20 mouse cellular contexts compared by ENCODE assay signal in the genomic region with DNA sequence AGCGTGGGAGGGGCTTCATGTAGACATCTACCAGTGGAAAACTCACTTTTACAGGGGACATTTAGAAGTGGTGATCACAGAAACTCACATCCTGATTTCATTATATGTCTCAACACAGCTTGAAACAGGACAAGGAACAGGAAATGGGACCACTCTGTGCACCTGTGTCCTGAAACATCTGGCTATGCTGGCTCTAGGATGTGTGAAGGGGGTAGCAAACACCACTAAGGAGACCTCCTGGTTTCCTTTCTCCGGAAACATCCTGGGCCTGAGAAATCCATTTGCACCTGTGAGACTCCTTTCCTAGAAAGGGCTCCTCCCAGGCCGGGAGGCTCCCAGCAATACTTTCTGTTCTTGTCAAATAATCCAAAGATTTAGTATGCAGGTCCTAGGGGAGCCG.
"Had no signal": no experiment of that assay in that cellular context is flagged by ENCODE, and none has a peak within 500 bp of the region (broad histone marks: within the 10 kb centered on the region; RNA-seq: fewer than 3 reads in every experiment).

No protein-coding gene starts in this region.

- H3K4me1 ChIP-seq: intestine, embryonic 15.5 days; liver, embryonic 12.5 days had no signal

- H3K27ac ChIP-seq: heart, adult 2 months; heart, embryonic 13.5 days; heart, embryonic 15.5 days; hindbrain, embryonic 12.5 days; hindbrain, embryonic 14.5 days; intestine, embryonic 15.5 days; layer of hippocampus, adult 2 months; left cerebral cortex, adult 2 months; limb, embryonic 15.5 days; liver, embryonic 12.5 days; liver, embryonic 14.5 days had no signal

- DNase-seq: kidney, adult 18-20 months; kidney, adult 8-10 months; kidney, postnatal 10 days; kidney, postnatal 25 days; kidney, postnatal 4 days had no signal

- H3K4me3 ChIP-seq: heart, adult 2 months; heart, embryonic 13.5 days; heart, embryonic 15.5 days; hindbrain, embryonic 12.5 days; intestine, embryonic 15.5 days; layer of hippocampus, adult 2 months; left cerebral cortex, adult 2 months; limb, embryonic 15.5 days; liver, embryonic 12.5 days had no signal

- ATAC-seq: hindbrain, embryonic 16.5 days; inflammation-experienced regulatory T-cells, adult 6 months; intestine, embryonic 15.5 days; intestine, postnatal 0 days; liver, embryonic 12.5 days had no signal

- H3K9me3 ChIP-seq: heart, embryonic 15.5 days; hindbrain, embryonic 12.5 days; intestine, embryonic 15.5 days; limb, embryonic 15.5 days had no signal

- H3K4me2 ChIP-seq: heart, embryonic 11.5 days; heart, embryonic 13.5 days; heart, embryonic 15.5 days; hindbrain, embryonic 12.5 days; hindbrain, embryonic 14.5 days; intestine, embryonic 15.5 days; limb, embryonic 15.5 days; liver, embryonic 12.5 days had no signal

- H3K27me3 ChIP-seq: intestine, embryonic 15.5 days; limb, embryonic 15.5 days had no signal

- H3K9ac ChIP-seq: heart, embryonic 13.5 days; heart, embryonic 15.5 days; hindbrain, embryonic 12.5 days; hindbrain, embryonic 14.5 days; intestine, embryonic 15.5 days; limb, embryonic 15.5 days; liver, embryonic 12.5 days; liver, embryonic 14.5 days had no signal

- H3K36me3 ChIP-seq: heart, embryonic 13.5 days; heart, embryonic 15.5 days; hindbrain, embryonic 12.5 days; intestine, embryonic 15.5 days; limb, embryonic 15.5 days; liver, embryonic 12.5 days had no signal
